Mouse (Mus musculus): ENCODE results near the gene Phf7. TPM values are rescaled to one million over a fixed set of nuclear protein-coding genes. Genes with fewer than 3 reads are reported as not detected.

Phf7 gene
- total and polyA plus RNA-seq, 3 experiments = 4.6 to 7.3 (median 6.1) TPM

GRCm38 (mm10) chr14:31199599-31199998 lies 51.5 kb downstream of the Phf7 start:
- no peak for DNase-seq

- peak; percentile 89 for DNase-seq
These were observed 53.3 kb downstream of the Phf7 start for GRCm38 (mm10) chr14:31197547-31198516.

GRCm38 (mm10) chr14:31195968-31196367 lies 55.1 kb downstream of the Phf7 start:
- no peak for DNase-seq

- DNase-seq = no peak
These were observed 55.6 kb downstream of the Phf7 start for GRCm38 (mm10) chr14:31195521-31195920.

- peak; percentile 91 for DNase-seq
These were observed 56.1 kb downstream of the Phf7 start for GRCm38 (mm10) chr14:31194891-31195513.

DNA sequence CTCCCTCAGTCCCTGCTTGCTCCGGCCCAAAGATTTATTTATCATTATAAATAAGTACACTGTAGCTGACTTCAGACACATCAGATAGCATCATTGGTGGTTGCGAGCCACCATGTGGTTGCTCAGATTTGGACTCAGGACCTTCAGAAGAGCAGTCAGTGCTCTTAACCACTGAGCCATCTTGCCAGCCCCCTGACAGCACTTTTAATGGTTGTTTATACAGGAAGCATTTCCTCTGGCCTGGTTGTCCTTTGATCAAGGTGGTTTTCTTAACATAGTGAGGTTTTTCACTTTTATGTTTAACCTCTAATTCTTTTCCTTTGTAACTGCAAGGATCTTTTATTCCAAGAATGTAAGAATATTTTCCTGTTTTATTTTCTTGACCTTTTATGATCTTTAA lies 56.7 kb downstream of the Phf7 start:
- no peak for DNase-seq

- no peak for DNase-seq
These were observed 57.3 kb downstream of the Phf7 start for GRCm38 (mm10) chr14:31193791-31194190.

DNA sequence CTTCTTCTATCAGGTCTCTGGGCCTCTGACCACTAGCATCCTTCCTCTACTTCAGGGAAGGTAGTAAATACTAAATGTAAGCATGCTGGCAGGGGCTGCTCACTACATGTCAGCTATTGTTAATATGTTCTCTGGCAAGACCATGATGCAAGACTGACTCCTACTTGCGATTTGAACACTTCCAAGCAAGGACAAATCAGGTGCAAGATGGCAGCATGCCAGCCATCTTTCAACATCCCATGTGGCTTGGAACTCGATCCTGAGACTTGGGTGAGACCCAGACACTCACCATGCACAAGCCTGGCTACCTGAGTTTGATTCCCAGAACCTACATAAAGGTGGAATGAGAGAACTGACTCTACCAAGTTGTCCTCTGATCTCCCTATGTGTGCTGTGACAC lies 59.2 kb downstream of the Phf7 start:
- DNase-seq = no peak

- DNase-seq = no peak
These were observed 61.8 kb downstream of the Phf7 start for GRCm38 (mm10) chr14:31189348-31189747.

GRCm38 (mm10) chr14:31188771-31189181 lies 62.3 kb downstream of the Phf7 start:
- no peak for DNase-seq

Other genes with a start within 250 kb of the Phf7 start
- 10 to 100 TPM; 40.9 to 50.7 TPM for gene Glt8d1, start 249.9 kb downstream of the Phf7 start, total RNA-seq (2021)
- gene Glt8d1, start 249.9 kb downstream of the Phf7 start, polyA plus RNA-seq (2012; rRNA removed) = 17.7 and 23.3 TPM in 2 replicates
- 100 to 1,000 TPM; 234 to 254 TPM for gene Spcs1, start 249.6 kb downstream of the Phf7 start, total RNA-seq (2021)
- gene Spcs1, start 249.6 kb downstream of the Phf7 start, polyA plus RNA-seq (2012; rRNA removed) = 60.5 and 69.4 TPM in 2 replicates
- 10 to 100 TPM; 45.7 to 48.9 TPM for gene Pbrm1, start 232.2 kb downstream of the Phf7 start, total RNA-seq (2021)
- gene Pbrm1, start 232.2 kb downstream of the Phf7 start, polyA plus RNA-seq (2012; rRNA removed) = 9.3 and 9.7 TPM in 2 replicates
- 100 to 1,000 TPM in 1 of 2 experiments, 10 to 100 TPM in 1; 54.3 to 140 TPM for gene Gnl3, start 232.2 kb downstream of the Phf7 start, total RNA-seq (2021)
- gene Gnl3, start 232.2 kb downstream of the Phf7 start, polyA plus RNA-seq (2012; rRNA removed) = 5.8 and 8.3 TPM in 2 replicates
- 10 to 100 TPM; 71.2 to 84.4 TPM for gene Smim4, start 122.4 kb downstream of the Phf7 start, total RNA-seq (2021)
- gene Smim4, start 122.4 kb downstream of the Phf7 start, polyA plus RNA-seq (2012; rRNA removed) = 133 TPM in 2 replicates
- 10 to 100 TPM; 22.5 to 33.3 TPM for gene Nt5dc2, start 120.3 kb downstream of the Phf7 start, total RNA-seq (2021)
- 107 and 124 TPM in 2 replicates for gene Nt5dc2, start 120.3 kb downstream of the Phf7 start, polyA plus RNA-seq (2012; rRNA removed)
- gene Stab1, start 82.7 kb downstream of the Phf7 start, total RNA-seq (2021) = 10 to 100 TPM; 55.8 to 67.6 TPM
- gene Stab1, start 82.7 kb downstream of the Phf7 start, polyA plus RNA-seq (2012; rRNA removed) = 80.5 and 82.1 TPM in 2 replicates
- 1 to 10 TPM; 1.3 to 1.7 TPM for gene Tnnc1, start 43.0 kb downstream of the Phf7 start, total RNA-seq (2021)
- 0.36 TPM in 1 of 2 replicates, not detected in the other for gene Tnnc1, start 43.0 kb downstream of the Phf7 start, polyA plus RNA-seq (2012; rRNA removed)
- 100 to 1,000 TPM; 249 to 309 TPM for gene Nisch, start 34.4 kb downstream of the Phf7 start, total RNA-seq (2021)
- 412 and 462 TPM in 2 replicates for gene Nisch, start 34.4 kb downstream of the Phf7 start, polyA plus RNA-seq (2012; rRNA removed)
- gene Sema3g, start 33.5 kb downstream of the Phf7 start, total RNA-seq (2021) = 10 to 100 TPM in 1 of 2 experiments, 1 to 10 TPM in 1; 5.2 to 11.2 TPM
- gene Sema3g, start 33.5 kb downstream of the Phf7 start, polyA plus RNA-seq (2012; rRNA removed) = 8.7 and 10.9 TPM in 2 replicates
- 10 to 100 TPM; 59.5 to 60.5 TPM for gene Bap1, start 133 bp upstream of the Phf7 start, total RNA-seq (2021)
- gene Bap1, start 133 bp upstream of the Phf7 start, polyA plus RNA-seq (2012; rRNA removed) = 63.2 and 72.0 TPM in 2 replicates
- gene Dnah1, start 72.6 kb upstream of the Phf7 start, total RNA-seq (2021) = 1 to 10 TPM; 1.7 to 2.1 TPM
- gene Dnah1, start 72.6 kb upstream of the Phf7 start, polyA plus RNA-seq (2012; rRNA removed) = 0.71 and 1.3 TPM in 2 replicates
- gene Capn7, start 85.3 kb upstream of the Phf7 start, total RNA-seq (2021) = 10 to 100 TPM; 37.3 to 53.5 TPM
- gene Capn7, start 85.3 kb upstream of the Phf7 start, polyA plus RNA-seq (2012; rRNA removed) = 12.7 and 13.0 TPM in 2 replicates
- 100 to 1,000 TPM; 111 to 164 TPM for gene Sh3bp5, start 184.8 kb upstream of the Phf7 start, total RNA-seq (2021)
- gene Sh3bp5, start 184.8 kb upstream of the Phf7 start, polyA plus RNA-seq (2012; rRNA removed) = 21.1 and 28.5 TPM in 2 replicates
- gene Eaf1, start 243.1 kb upstream of the Phf7 start, total RNA-seq (2021) = 10 to 100 TPM; 51.9 to 76.2 TPM
- 54.2 and 66.7 TPM in 2 replicates for gene Eaf1, start 243.1 kb upstream of the Phf7 start, polyA plus RNA-seq (2012; rRNA removed)
- gene Mettl6, start 243.7 kb upstream of the Phf7 start, total RNA-seq (2021) = 10 to 100 TPM; 18.7 TPM
- gene Mettl6, start 243.7 kb upstream of the Phf7 start, polyA plus RNA-seq (2012; rRNA removed) = 3.8 and 5.0 TPM in 2 replicates